In the genomic region with DNA sequence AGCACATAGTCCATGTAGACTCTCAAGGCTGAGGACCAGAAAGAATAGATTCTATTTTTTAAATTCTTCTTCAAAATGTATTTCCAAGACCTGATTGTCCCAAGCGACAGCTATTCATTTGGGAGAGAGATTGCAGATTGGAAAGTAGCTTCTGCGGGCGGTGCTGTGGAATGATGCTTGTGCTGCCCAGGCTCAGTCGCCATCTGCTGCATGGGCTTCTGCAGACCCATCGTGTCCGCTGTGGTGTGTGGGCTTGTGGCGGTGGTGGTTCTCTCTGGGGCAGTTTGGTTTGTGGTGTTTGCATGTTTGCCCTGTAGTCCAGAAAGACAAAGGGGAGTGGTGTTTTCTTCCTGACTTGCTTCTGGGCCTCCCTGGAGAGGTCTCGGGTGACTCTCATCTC, we compare ENCODE assay signal across 16 mouse cellular contexts.
"Had no signal": no experiment of that assay in that cellular context is flagged by ENCODE, and none has a peak within 500 bp of the region (broad histone marks: within the 10 kb centered on the region; RNA-seq: fewer than 3 reads in every experiment).

No protein-coding gene starts in this region.

- H3K27me3 ChIP-seq: lung, embryonic 15.5 days; megakaryocyte, embryonic 14.5 days; midbrain, embryonic 13.5 days; midbrain, embryonic 15.5 days; neural tube, embryonic 12.5 days; stomach, embryonic 15.5 days had no signal

- DNase-seq: liver, postnatal 0 days; lung, adult 2 months; lung, postnatal 14 days; lung, postnatal 36 days; right cerebral cortex, postnatal 14 days; thymus, adult 2 months; thymus, postnatal 25 days; thymus, postnatal 4 days had no signal

- H3K4me3 ChIP-seq: lung, embryonic 15.5 days; megakaryocyte, embryonic 14.5 days; midbrain, embryonic 13.5 days; midbrain, embryonic 15.5 days; neural tube, embryonic 12.5 days; stomach, embryonic 15.5 days had no signal

- H3K9me3 ChIP-seq: lung, embryonic 15.5 days; megakaryocyte, embryonic 14.5 days; midbrain, embryonic 13.5 days; midbrain, embryonic 15.5 days; neural tube, embryonic 12.5 days; stomach, embryonic 15.5 days had no signal

- H3K4me1 ChIP-seq: lung, embryonic 15.5 days; midbrain, embryonic 13.5 days; midbrain, embryonic 15.5 days; neural tube, embryonic 12.5 days; stomach, embryonic 15.5 days had no signal

- H3K36me3 ChIP-seq: lung, embryonic 15.5 days had no signal

- H3K27ac ChIP-seq: lung, embryonic 15.5 days; macrophage; midbrain, embryonic 13.5 days; midbrain, embryonic 15.5 days; neural tube, embryonic 12.5 days; stomach, embryonic 15.5 days; stomach, postnatal 0 days had no signal
